Mouse (Mus musculus): ENCODE measurements around the gene Gm16181. TPM values are rescaled to one million over a fixed set of nuclear protein-coding genes. Genes with fewer than 3 reads are reported as not detected.

Gene Gm16181
- polyA plus RNA-seq, 1 experiment = not detected

DNA sequence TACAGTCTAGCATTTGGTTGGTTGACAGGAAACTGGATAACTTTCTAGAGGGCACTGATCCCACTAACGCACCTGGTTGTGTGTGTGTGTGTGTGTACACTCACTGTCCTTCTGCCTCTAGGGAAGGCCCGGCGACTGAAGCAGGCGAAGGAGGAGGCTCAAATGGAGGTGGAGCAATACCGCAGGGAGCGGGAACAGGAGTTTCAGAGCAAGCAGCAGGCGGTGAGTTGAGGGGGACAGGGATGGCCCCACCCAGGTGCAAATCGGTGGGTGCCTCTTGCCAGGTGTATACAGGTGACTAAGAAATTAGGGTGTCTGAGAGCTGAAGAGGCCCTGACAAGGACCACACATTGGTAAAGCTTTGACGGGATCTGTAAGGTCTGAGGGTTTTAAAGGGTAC lies 16.4 kb downstream of the Gm16181 start:
- Histone ChIP-seq H3K4me3 (ENCODE audit: insufficient read depth, low read length) (no peak overlapping the region), H3K27ac (ENCODE audit: insufficient read depth, low read depth, low read length) (no peak overlapping the region), H3K4me1 (ENCODE audit: control insufficient read depth, insufficient read depth, low read length) (peaks cover 31% of the 10 kb centered on the region)
- TF ChIP-seq CTCF (IDR thresholded peaks at IDR 0.05; ENCODE audit: low read depth, low read length) (no peak), POLR2A (IDR thresholded peaks at IDR 0.05; ENCODE audit: borderline replicate concordance, low read depth, low read length) (no peak)

DNA sequence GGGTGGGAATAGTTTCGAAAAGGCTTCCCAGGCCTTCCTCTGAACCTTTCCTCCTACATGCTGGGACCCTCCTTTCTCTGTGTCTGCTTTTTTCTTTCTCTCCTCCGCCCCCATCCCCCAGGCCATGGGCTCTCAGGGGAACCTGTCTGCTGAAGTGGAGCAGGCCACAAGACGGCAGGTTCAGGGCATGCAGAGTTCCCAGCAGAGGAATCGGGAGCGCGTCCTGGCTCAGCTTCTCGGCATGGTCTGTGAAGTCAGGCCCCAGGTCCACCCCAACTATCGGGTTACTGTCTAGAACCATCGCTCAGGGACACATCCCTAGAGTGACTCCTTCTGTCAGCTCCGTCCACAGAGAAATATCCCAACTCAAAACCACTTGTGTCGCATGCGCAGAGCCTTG lies 16.9 kb downstream of the Gm16181 start:
- H3K27ac ChIP-seq (ENCODE audit: insufficient read depth, low read depth, low read length) = no peak overlapping the region
- no peak for TF ChIP-seq POLR2A (IDR thresholded peaks at IDR 0.05; ENCODE audit: borderline replicate concordance, low read depth, low read length)
- no peak for TF ChIP-seq CTCF (IDR thresholded peaks at IDR 0.05; ENCODE audit: low read depth, low read length)
- H3K4me3 ChIP-seq (ENCODE audit: insufficient read depth, low read length) = no peak overlapping the region
- H3K4me1 ChIP-seq (ENCODE audit: control insufficient read depth, insufficient read depth, low read length) = peaks cover 28% of the 10 kb centered on the region

DNA sequence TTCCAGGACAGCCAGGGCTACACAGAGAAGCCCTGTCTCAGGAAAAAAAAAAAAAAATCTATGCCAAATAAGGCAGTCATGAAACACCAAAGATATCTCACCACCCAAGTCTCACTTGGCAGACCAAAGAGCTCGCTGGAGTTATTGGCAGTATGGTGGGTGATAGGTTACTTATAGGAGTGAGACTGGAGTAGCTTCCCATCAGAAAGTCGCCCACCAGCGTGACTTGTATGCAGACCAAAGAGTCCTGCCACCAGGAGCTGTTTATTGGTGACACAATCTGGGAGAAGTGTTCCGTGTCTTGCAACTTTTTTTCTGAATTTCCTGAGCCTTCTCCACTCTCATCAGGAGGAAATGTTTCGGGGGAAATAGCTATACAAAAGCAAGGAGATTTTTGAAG lies 19.1 kb downstream of the Gm16181 start:
- TF ChIP-seq CTCF (IDR thresholded peaks at IDR 0.05; ENCODE audit: low read depth, low read length) (no peak), POLR2A (IDR thresholded peaks at IDR 0.05; ENCODE audit: borderline replicate concordance, low read depth, low read length) (no peak)
- Histone ChIP-seq H3K4me1 (ENCODE audit: control insufficient read depth, insufficient read depth, low read length) (peaks cover 21% of the 10 kb centered on the region), H3K4me3 (ENCODE audit: insufficient read depth, low read length) (no peak overlapping the region), H3K27ac (ENCODE audit: insufficient read depth, low read depth, low read length) (peak overlapping the region; percentile 92; the same call in 1 of the 2 replicates)

DNA sequence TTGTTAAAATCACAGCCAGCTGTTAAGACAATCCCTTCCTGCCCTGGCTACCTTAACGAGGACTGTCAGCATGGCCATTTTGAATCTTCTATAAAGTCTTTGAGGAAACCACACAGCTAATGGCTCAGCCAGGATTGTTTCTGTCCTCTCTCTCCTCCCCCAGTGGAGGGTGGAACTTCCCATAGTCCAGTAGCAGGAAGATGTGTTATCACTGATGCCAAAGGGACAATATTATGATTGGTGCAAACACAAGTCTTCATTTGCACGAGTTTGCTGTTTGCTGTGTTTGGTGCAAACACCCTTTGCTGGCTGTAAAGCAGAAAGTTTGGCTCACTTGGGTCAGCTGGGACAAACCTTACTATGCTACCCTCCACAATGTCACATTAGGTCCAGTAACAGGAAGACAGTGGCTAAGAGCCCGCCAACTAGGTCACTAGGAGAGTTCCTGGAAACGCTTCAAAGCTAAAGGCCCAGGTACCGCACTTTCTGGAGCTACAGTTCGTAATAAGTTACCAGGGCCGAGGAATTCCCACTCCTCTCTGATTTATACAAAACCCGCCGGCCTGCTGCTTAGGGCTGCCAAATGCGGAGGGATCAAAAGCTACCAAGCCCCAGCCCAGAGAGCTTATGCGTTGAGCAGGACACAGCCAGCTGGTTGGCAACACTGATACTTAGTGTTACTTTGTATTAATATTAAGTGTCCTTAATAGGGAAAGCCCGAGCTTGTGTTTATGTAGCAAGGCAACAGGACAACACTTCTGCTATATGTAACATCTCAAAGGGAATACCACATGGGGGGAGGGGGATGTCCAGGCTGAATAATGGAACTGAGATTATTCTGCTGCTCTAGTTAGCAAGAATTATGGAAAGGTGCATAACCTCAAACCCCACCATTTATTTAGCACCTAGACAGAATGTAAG lies 20.0 kb downstream of the Gm16181 start:
- Histone ChIP-seq H3K4me3 (ENCODE audit: insufficient read depth, low read length) (peak overlapping the region; percentile 40), H3K4me1 (ENCODE audit: control insufficient read depth, insufficient read depth, low read length) (peaks cover 30% of the 10 kb centered on the region), H3K27ac (ENCODE audit: insufficient read depth, low read depth, low read length) (peak overlapping the region; percentile 92)
- TF ChIP-seq POLR2A (IDR thresholded peaks at IDR 0.05; ENCODE audit: borderline replicate concordance, low read depth, low read length) (no peak), CTCF (IDR thresholded peaks at IDR 0.05; ENCODE audit: low read depth, low read length) (no peak)

DNA sequence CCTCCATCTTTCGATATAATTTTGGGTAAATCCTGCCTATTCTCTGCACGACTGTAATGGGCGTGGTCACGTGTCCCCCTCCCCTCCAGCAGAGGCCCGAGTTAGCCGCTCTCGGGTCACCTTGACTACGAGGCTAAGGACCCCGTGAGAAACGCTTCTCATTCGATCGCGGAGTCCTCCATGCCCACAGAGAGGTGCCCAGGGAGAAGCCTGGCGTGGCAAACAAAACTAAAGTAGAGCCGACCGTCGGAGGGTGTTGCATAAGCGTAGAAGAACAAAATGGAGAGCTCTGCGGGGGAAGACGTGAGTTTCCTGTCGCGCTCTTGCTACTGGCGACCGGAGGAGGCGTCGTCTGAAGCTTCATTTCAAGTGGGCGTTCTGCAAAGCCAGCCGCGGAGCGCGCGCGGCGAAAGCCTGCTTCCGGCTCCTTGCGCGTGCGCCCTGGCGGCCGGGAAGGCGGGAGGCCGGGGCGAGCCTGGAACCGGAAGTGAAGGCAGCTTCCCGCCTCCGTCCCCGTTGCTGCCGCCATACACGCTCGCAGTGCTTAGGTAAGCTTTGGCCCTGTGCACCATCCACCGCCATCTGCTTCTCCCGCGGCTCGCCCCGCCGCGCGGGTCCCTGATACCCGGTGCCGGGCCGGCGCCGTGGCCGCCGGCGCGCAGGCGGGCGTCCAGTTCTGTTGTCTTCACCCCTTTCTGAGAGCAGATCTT lies 20.8 kb downstream of the Gm16181 start, which contains the start of gene Ddx39b:
Gene Ddx39b (plus strand): TSS at position 442 of the 710 bp plus-strand sequence.
- H3K4me3 ChIP-seq (ENCODE audit: insufficient read depth, low read length) = peak within 1 kb of the TSS; percentile 71
- peaks cover 37% of the 10 kb centered on the region for H3K4me1 ChIP-seq (ENCODE audit: control insufficient read depth, insufficient read depth, low read length)
- H3K27ac ChIP-seq (ENCODE audit: insufficient read depth, low read depth, low read length) = peak within 1 kb of the TSS; percentile 92
- TF ChIP-seq POLR2A (IDR thresholded peaks at IDR 0.05; ENCODE audit: borderline replicate concordance, low read depth, low read length) (0 out of 2 replicates have a peak, but pooled peaks have one; percentile 53), CTCF (IDR thresholded peaks at IDR 0.05; ENCODE audit: low read depth, low read length) (no peak)

- Histone ChIP-seq H3K4me1 (ENCODE audit: control insufficient read depth, insufficient read depth, low read length) (peaks cover 44% of the 10 kb centered on the region), H3K4me3 (ENCODE audit: insufficient read depth, low read length) (peak overlapping the region; percentile 71), H3K27ac (ENCODE audit: insufficient read depth, low read depth, low read length) (peak overlapping the region; percentile 92)
- TF ChIP-seq CTCF (IDR thresholded peaks at IDR 0.05; ENCODE audit: low read depth, low read length) (peak; percentile 20; the same call in 1 of the 2 replicates), POLR2A (IDR thresholded peaks at IDR 0.05; ENCODE audit: borderline replicate concordance, low read depth, low read length) (no peak)
Observed at GRCm38 (mm10) chr17:35242015-35242941, 21.6 kb downstream of the Gm16181 start.

DNA sequence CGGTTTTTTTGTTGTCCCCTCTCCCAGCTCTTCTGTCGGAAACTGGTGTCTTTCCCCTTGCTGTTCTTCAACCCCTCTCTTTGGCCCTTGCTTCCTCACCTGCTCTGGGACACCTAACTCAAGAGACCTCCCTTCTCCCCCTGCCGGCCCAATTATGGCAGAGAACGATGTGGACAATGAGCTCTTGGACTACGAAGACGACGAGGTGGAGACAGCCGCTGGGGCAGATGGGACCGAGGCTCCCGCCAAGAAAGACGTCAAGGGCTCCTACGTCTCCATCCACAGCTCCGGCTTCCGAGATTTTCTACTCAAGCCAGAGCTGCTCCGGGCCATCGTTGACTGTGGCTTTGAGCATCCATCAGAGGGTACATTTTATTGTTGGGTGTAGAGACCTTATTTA lies 22.5 kb downstream of the Gm16181 start:
- Histone ChIP-seq H3K27ac (ENCODE audit: insufficient read depth, low read depth, low read length) (peak overlapping the region; percentile 92), H3K4me3 (ENCODE audit: insufficient read depth, low read length) (peak overlapping the region; percentile 71), H3K4me1 (ENCODE audit: control insufficient read depth, insufficient read depth, low read length) (peaks cover 44% of the 10 kb centered on the region)
- TF ChIP-seq CTCF (IDR thresholded peaks at IDR 0.05; ENCODE audit: low read depth, low read length) (no peak), POLR2A (IDR thresholded peaks at IDR 0.05; ENCODE audit: borderline replicate concordance, low read depth, low read length) (no peak)

DNA sequence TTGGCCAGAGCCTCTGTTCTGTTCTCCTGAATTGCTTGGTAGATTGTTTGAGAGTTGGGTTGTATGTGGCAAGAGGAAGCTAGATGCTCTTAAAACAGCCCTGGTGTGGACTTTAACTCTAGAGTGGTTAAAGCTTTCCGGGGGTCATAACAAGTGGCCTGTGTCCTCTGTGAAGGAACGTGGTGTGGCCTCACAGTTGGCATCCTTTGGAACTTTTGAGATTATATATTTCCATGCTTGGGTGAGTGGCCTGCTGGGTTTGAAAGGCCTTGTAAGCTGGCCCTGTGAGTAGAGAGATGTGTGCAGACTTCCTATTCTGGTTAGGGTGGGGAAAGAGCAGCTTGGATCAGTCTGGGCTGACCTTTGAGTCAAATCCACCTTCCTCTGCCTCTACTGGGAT lies 24.4 kb downstream of the Gm16181 start:
- Histone ChIP-seq H3K4me3 (ENCODE audit: insufficient read depth, low read length) (0 out of 2 replicates have a peak overlapping the region, but pooled peaks have one; percentile 2), H3K27ac (ENCODE audit: insufficient read depth, low read depth, low read length) (0 out of 2 replicates have a peak overlapping the region, but pooled peaks have one; percentile 17), H3K4me1 (ENCODE audit: control insufficient read depth, insufficient read depth, low read length) (peaks cover 40% of the 10 kb centered on the region)
- TF ChIP-seq CTCF (IDR thresholded peaks at IDR 0.05; ENCODE audit: low read depth, low read length) = no peak
- no peak for TF ChIP-seq POLR2A (IDR thresholded peaks at IDR 0.05; ENCODE audit: borderline replicate concordance, low read depth, low read length)
